Mouse (Mus musculus): ENCODE results near the gene Top1.

Gene Top1

GRCm38 (mm10) chr2:160715463-160716030 is 69.9 kb downstream of the Top1 start:
- ATAC-seq (ENCODE audit: insufficient number of reproducible peaks, low FRiP score, low TSS enrichment), result no peak

- ATAC-seq (ENCODE audit: insufficient number of reproducible peaks, low FRiP score, low TSS enrichment), result no peak
Observed at GRCm38 (mm10) chr2:160717269-160717668, 71.6 kb downstream of the Top1 start.

- ATAC-seq (ENCODE audit: insufficient number of reproducible peaks, low FRiP score, low TSS enrichment), result no peak
Observed at GRCm38 (mm10) chr2:160718811-160719210, 73.1 kb downstream of the Top1 start.

- ATAC-seq (ENCODE audit: insufficient number of reproducible peaks, low FRiP score, low TSS enrichment), result no peak
Observed at GRCm38 (mm10) chr2:160722714-160723113, 77.0 kb downstream of the Top1 start.

- ATAC-seq (ENCODE audit: insufficient number of reproducible peaks, low FRiP score, low TSS enrichment), result no peak
Observed at GRCm38 (mm10) chr2:160723613-160724375, 78.1 kb downstream of the Top1 start.

GRCm38 (mm10) chr2:160724536-160724935 is 78.8 kb downstream of the Top1 start:
- ATAC-seq (ENCODE audit: insufficient number of reproducible peaks, low FRiP score, low TSS enrichment), result no peak

- no peak for ATAC-seq (ENCODE audit: insufficient number of reproducible peaks, low FRiP score, low TSS enrichment)
Observed at GRCm38 (mm10) chr2:160725877-160726864, 80.5 kb downstream of the Top1 start.

- no peak for ATAC-seq (ENCODE audit: insufficient number of reproducible peaks, low FRiP score, low TSS enrichment)
Observed at GRCm38 (mm10) chr2:160728972-160729371, 83.3 kb downstream of the Top1 start.

GRCm38 (mm10) chr2:160729436-160729835 is 83.7 kb downstream of the Top1 start:
- ATAC-seq (ENCODE audit: insufficient number of reproducible peaks, low FRiP score, low TSS enrichment), result no peak

GRCm38 (mm10) chr2:160729851-160730796 is 84.4 kb downstream of the Top1 start:
- ATAC-seq (ENCODE audit: insufficient number of reproducible peaks, low FRiP score, low TSS enrichment), result no peak

GRCm38 (mm10) chr2:160730797-160731116 is 85.1 kb downstream of the Top1 start:
- no peak; the same call in 1 of the 2 replicates for ATAC-seq (ENCODE audit: insufficient number of reproducible peaks, low FRiP score, low TSS enrichment)

- ATAC-seq (ENCODE audit: insufficient number of reproducible peaks, low FRiP score, low TSS enrichment), result peak; percentile 86
Observed at GRCm38 (mm10) chr2:160731117-160731838, 85.6 kb downstream of the Top1 start, which contains the start of gene Plcg1. Gene Plcg1 (plus strand): TSS chr2:160731300.

- peak; percentile 4; the same call in 1 of the 2 replicates for ATAC-seq (ENCODE audit: insufficient number of reproducible peaks, low FRiP score, low TSS enrichment)
Observed at GRCm38 (mm10) chr2:160731839-160732261, 86.2 kb downstream of the Top1 start.

- ATAC-seq (ENCODE audit: insufficient number of reproducible peaks, low FRiP score, low TSS enrichment), result no peak
Observed at GRCm38 (mm10) chr2:160732420-160732995, 86.8 kb downstream of the Top1 start.

- ATAC-seq (ENCODE audit: insufficient number of reproducible peaks, low FRiP score, low TSS enrichment), result no peak
Observed at GRCm38 (mm10) chr2:160733131-160733531, 87.4 kb downstream of the Top1 start.

- no peak for ATAC-seq (ENCODE audit: insufficient number of reproducible peaks, low FRiP score, low TSS enrichment)
Observed at GRCm38 (mm10) chr2:160734331-160734730, 88.6 kb downstream of the Top1 start.

- ATAC-seq (ENCODE audit: insufficient number of reproducible peaks, low FRiP score, low TSS enrichment), result no peak
Observed at GRCm38 (mm10) chr2:160735706-160736310, 90.1 kb downstream of the Top1 start.

- no peak for ATAC-seq (ENCODE audit: insufficient number of reproducible peaks, low FRiP score, low TSS enrichment)
Observed at GRCm38 (mm10) chr2:160736466-160736865, 90.8 kb downstream of the Top1 start.

Data from cerebellum, adult (tissue).